Mouse (Mus musculus): ENCODE data around the gene Ccr7. TPM values are rescaled to one million over a fixed set of nuclear protein-coding genes. Genes with fewer than 3 reads are reported as not detected.

The Ccr7 gene
- total RNA-seq, 2 experiments from 2014 or later: 0.56 to 0.67 TPM

DNA sequence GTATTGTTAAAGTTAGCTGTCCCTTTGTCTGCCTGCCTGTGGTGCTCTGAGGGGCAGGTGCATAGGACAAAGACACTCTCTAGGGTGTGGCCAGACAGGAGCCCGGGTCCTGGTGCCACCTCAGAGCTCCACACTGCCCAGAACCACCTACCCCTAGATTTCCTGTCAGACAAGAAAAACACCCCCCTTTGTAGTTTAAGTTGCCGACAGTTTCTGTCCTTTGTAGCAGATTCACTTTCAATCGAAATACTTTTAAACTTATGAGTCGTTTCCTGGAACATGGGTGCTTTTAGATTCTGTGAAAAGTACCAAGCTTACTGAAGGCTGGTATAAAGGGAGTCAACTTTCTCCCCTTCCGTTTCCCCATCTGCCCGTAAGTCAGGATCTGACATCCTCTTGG lies 38.9 kb downstream of the Ccr7 start:
- DNase-seq: no peak

DNA sequence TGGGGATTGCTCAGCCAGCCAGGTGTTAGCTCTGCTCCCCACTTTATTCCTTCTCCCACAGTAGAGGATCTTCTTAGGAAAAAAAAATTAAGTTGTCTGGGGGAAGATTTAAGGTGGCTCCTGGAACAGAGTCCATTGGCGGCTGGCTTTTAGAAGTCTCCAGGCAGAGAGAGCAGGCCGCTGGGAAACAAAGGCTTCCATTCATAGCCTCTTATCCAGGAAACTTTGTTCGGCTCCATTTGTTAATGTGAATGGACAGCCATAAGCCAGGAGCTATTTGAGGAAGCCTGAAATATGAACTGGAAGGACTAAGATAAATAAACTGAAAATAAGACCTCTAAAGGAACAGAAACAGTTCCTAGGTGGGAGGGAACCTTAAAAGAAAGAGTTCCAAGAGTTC lies 41.8 kb downstream of the Ccr7 start:
- DNase-seq: no peak

DNA sequence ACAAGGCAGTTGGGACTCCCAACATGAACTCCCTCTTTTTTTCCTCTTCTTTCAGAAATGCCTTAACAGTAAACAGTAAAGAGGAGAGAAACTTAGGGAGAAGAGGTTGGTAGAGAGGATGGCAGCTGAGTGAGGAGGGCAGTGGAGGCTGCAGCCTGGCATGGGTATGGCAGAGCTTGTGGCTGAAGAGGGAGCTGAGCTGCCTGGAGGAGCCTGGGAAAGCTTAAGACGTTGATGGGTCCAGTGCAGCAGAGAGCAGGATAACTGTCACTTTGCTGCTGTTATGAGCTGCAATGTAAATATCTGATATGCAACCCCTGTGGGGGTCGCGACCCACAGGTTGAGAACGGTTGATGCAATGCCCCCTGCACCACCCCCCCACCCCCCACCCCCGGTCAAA lies 42.2 kb downstream of the Ccr7 start:
- no peak for DNase-seq

DNA sequence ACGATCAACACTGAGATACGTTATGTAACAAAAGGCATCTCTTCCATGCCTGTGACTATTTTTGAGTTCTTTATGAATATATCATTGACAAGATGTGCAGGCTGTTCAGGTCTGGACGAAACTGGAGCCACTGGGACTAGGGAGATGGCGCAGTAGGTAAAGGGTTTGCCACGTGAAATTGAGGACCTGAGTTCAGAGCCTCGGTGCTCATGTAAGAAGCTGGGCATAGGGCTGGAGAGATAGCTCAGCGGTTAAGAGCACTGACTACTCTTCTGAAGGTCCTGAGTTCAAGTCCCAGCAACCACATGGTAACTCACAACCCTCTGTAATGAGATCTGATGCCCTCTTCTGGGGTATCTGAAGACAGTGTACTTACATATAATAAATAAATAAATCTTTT lies 43.2 kb downstream of the Ccr7 start:
- DNase-seq: no peak

DNA sequence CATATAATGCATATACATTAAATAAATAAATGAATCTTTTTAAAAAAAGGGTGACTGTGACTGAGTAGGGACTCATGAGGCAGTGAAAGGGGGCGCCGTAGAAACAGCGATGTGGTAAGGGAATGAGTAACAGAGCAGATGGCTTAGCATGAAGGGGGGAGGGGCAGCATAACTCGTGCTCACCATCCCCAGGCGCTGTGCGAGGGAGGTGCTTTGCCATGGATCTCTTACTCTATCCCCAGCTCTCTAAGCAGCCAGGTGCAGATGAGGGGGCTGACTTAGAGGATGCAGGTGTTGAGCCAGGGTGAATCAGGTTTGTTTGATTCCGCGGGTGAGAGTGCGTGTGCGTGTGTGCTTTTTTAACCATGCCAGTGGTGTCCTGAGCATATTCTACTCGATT lies 43.7 kb downstream of the Ccr7 start:
- no peak for DNase-seq

DNA sequence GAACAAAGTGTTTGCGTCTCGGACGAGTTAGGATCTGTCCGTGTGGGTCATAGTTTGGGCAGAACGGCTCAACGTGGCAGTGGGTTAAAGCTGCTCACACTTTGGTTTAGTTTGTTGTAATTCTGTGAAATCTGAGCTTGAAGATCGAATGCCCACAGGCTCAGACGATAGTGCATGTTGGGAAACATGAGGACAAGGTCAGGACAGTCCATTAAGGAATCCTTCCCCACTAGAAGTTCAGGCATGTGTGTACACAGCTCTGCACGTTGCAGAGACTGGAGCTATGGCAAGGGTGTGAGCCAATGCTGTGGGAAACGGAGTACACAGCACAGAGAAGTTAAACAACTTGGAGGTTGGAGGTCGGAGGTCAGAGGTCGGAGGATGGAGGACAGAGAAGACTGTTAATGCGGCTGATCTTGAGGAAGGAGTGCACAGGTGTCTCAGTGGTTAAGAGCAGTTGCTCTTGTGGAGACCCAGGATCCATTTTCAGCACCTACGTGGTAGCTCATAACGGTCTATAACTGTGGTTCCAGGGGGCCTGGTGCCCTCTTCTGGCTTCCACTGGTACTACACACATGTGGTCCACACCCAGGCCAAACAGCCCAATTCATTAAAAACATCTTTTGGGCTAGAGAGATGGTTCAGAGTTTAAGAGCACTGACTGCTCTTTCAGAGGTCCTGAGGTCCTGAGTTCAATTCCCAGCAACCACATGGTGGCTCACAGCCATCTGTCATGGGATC lies 44.3 kb downstream of the Ccr7 start:
- no peak for DNase-seq

DNA sequence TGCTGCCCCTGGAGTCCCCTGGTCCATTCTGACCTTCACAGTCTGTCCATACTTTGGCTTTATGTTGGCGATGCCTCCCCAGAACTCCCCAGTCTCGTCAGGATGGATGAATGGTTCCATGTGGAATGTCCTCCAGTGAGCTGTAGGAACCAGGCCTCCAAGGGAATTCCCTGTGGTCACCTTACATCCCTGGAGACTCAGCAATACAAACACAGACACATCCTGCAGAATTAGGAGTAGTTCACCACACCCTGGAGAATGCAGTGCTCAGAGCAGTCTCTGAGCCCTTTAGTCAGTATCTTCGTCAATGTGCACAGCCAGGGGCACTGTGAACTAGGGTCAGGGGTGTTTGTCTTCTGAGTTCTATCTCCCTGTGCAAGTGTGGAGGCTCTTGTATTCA lies 46.6 kb downstream of the Ccr7 start:
- DNase-seq: no peak

DNA sequence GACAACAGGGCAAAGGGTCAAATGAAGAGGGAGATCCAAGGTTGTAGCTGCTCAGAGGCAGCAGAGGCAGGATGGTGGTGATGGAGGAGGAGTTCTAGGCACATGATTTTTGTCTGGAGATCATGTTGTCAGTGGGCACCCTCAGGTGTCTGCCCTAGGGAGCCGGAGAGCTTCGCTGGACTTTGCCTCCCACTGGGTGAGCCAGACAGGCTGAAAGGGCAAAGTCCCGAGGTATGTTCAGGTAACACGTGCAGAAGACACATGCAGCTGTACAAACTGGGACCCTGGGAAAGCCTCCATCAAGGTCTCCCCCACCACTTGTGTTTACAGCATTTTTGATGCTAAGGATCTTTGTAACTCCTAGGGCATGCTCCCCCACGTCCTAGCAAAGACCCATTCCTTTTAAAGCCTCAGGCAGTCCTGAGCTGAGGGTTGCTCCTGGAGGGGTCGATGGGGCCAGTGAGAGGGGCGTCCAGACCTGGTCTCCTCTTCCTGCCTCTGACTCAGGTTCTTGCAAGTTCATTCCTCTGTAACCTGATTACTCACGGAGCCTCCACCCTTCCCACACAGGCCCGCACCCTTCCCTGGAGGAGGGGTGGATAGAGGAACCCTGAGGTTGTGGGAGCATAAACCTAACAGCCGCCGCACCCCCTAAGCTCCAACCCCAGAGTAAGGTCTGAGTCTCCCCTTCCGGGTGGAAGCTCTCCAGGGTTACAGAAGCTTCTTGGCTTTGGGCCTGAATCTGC lies 48.7 kb downstream of the Ccr7 start:
- no peak for DNase-seq

DNA sequence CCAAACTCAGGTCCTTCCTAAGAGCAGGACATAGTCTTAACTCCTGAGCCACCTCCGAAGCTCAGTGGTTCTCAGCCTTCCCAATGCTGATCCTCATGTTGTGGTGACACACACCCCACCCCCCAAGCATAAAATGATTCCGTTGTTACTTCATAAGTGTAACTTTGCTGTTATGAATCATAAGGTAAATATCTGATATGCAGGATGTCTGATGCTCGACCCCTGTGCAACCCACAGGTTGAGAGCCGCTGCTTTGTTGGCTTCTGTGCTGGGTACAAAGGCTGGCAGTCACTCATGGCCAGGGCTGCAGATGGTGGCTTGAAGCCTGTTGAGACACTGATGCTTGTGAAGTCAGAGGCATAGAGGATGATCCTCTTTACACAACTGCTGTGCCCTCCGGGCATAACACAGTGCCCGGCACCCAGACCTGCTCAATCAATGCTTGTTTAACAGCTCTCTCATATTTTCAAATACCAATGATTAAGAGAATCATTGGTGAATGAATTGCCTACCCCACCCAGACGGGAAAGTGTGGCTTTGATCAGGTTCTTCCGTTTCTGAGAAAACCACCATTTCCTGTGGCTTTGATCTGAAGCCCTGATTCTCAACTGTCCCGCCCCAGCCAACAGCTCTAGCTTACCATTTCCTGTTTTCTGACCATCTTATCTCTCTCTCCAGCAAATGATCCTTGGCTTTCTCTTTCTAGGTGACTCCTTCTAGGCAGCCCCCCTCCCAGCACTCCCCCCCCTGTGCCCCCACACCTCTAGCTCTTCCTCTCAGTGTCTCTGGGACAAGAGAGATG lies 50.1 kb downstream of the Ccr7 start:
- DNase-seq: no peak

DNA sequence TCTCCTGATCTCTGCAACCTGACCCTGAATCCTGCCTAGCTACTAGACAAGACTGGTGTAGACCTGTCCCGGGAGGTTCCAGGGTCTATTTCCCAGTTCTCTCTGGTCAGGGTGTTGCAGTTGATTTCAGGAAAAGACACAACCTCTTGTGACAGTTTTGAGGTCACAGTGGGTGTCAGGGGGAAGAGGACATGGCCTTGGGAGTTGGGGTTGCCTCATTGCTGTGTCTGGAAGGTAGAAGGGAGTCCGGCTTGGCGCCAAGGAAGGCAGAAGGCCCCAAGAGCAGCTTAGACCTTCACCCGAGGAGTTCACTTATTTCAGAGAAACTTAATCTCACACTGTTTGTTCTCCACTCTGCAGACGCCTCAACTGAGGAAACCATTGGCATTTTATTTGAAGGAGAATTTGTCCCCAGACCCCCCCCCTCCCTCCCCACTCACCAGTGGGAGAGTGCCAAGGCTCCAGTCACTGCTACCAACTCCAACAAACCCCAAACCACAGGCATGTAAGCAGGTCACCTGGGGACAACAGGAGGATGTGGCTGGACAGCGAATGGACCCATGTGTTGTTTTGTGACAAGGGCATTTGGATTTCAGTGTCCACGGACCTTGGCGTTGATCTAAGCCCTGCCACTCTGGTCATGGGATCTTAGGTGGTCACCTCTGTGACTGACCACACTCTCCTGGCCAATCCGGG lies 52.2 kb downstream of the Ccr7 start:
- no peak for DNase-seq

DNA sequence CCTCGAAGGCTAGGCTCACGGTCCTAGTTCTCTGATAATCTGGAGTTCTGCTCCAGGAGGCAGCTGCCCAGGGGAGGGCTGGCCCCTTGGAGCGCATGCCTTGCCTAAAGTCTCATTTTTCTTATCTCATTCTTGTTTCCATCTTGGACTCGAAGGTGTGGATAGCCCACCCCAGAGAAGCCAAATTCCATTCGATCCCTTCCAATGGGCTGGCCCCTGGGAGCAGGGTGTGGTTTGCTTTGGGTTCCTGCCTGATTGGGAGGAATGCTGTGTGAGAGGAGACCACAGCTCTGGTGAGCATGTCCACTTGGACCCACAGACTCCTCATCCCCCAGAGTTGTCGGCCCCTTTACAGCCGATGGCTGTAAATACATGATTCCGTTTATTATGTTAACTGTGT lies 53.2 kb downstream of the Ccr7 start:
- no peak for DNase-seq

DNA sequence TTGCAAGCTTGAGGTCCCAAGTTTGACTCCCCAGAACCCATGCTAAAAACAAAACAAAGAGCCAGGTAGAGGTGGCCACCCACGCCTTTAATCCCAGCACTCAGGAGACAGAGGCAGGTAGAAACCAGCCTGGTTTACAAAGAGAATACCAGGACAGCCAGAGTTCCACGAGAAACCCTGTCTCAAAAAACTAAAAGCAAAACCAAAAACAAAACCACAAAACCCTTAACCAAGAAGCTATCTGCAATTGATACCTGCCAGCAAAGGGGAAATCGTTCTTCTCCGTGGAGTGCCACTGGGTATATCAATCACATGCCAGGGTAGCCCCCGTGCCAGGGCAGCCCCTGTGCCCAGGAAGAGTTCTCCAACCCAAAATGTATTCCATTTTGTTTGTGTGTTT lies 54.7 kb downstream of the Ccr7 start:
- DNase-seq: no peak

DNA sequence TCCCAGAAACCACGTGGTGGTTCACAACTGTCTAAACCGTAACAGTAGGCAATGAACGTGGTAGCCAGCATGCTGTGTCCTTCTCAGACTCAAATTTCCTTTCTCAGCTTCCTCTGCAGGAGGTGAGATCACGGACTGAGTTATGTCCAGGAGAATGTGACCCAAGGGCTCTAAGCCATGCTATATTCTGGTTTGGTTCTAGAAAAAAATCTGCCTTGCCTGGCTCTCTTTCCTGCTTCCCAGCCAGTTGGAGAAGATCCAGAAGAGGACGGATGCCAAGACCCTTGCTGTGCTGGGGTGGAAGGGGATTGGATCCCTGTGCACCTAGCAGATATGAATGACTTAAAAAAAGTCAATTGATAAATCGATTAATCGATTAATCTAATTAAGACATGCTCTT lies 55.4 kb downstream of the Ccr7 start:
- peak; percentile 72 for DNase-seq

DNA sequence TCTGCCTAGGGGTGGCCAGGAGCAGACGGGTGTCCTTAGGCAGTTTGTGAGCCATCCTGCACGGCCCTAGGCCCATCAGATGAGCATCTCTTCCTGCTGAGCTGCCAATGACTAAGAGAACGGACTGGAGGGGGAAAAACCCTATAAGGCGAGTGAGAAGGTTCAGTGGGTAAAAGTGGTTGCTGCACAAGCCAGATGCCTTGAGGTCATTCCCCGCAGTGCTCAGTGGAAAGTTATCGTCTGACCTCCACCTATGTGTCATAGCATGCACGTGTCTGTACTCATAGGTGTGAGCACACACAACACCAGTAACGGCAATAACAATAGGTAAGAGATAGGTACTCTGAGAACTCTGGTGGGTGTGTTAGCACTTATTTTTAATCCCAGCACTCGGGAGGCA lies 56.0 kb downstream of the Ccr7 start:
- no peak for DNase-seq

DNA sequence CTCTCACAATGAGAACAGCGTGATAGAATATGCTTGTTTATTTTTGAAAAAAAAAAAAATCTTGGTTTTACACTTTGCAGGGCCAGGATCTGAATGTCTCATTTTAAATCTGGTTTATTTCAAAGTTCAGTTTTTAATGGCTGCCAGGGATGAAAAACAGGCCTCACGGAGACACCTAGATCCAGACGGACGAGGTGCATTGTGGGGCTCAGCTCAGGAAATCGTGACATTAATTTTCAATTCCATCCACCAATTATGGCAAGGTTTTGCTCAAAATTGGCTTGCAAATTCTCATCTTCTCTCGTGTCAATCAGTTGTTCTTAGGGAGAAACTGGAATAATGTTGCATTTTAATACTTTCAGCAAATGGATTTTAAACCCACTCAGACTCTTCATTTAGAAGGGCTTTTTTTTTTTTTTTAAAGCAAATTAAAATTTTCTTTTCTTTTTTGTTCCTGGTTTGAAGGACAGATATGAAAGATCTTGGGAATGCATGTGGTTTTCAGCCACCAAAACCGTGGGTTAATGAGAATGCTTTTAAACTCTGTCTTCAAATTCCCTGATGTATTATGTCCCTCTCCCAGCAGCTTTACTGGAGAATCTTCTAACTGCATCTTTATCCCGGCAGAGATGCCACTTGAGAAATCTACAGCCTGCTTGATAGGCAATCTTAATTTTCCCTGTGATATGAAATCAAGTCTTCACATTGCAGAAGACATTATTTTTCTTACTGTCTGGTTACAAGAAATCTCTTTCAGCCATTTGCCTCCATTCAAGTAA lies 57.7 kb downstream of the Ccr7 start:
- no peak for DNase-seq

DNA sequence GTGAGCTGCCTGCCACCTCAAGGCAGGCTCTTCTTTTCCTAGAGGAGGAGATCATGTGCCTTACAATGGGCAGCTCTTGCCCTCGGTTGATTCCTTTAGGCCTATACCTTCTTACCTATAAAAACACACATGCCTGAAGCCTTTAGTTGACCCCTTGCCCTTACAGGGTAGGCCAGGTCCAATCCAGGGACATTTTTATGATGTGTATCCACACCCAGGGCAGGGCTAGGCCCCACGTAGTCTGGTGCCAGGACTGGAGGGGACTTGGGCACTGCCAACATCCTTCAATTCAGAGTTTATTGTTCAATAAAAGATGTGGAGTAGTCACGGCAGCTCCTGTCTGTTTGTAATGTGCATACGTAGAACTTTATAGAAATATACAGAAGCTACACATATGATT lies 58.5 kb downstream of the Ccr7 start:
- no peak for DNase-seq

DNA sequence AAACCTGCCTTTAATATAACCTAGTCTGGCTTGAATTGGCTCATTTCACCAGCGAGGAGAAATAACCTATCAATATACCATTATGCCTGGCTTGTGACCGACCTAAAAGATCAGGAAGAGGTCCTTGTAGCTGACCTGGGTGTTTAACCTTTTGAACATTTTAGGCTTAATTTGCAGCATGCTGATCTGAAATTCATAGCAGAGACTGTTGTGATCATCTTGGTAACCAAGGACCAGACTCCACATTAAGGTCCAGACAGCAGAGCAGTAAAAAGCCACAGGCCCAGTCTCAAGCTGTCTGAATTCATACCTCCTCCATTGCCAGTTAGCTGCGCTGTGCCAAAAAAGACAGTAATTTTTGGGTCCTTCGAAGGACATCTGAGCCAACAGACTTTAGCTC lies 59.1 kb downstream of the Ccr7 start:
- DNase-seq: no peak

DNA sequence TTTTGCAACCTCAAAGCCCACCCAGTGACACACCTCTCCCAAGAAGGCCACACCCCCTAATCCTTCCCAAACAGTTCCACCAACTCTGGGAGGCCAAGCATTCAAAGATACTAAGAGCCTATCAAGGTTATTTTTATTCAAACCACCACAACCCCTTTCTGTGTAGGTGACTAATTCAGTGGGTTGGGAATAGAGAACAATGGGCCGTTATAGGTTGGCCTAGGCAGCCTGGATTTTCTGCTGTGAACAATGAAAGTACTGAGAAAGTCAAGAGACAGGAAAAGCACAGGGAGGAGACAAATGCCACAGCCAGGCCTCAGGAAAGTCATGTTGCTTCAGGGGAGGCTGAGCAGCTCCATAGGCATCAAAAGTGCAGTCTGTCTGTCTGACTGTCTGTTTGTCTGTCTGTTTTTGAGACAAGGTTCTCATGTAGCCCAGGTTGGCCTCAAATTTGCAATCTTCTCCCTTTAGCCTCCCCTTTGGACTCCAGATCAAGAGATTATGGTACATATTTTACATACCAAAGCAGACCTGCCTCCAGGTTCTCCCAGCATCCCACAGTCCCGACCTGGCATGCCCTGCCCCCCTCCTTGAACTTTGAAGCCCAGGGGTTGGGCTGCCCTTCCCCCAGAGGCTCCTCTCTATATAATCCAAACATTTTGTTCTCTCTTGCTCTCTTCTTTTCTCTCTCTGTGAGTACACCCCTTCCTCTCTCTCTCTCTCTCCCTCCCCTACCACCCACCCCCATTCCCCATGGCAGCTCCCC lies 59.8 kb downstream of the Ccr7 start:
- no peak for DNase-seq

Measured in heart, postnatal 4 days (tissue).